Mouse (Mus musculus) cerebellum, adult 8-10 months (tissue): ENCODE results near the gene Cel.

ENCODE experiments used
- DNase-seq: peaks from one replicate; pipeline ENCODE4 v3.0.0; 2022

Cel gene

DNA sequence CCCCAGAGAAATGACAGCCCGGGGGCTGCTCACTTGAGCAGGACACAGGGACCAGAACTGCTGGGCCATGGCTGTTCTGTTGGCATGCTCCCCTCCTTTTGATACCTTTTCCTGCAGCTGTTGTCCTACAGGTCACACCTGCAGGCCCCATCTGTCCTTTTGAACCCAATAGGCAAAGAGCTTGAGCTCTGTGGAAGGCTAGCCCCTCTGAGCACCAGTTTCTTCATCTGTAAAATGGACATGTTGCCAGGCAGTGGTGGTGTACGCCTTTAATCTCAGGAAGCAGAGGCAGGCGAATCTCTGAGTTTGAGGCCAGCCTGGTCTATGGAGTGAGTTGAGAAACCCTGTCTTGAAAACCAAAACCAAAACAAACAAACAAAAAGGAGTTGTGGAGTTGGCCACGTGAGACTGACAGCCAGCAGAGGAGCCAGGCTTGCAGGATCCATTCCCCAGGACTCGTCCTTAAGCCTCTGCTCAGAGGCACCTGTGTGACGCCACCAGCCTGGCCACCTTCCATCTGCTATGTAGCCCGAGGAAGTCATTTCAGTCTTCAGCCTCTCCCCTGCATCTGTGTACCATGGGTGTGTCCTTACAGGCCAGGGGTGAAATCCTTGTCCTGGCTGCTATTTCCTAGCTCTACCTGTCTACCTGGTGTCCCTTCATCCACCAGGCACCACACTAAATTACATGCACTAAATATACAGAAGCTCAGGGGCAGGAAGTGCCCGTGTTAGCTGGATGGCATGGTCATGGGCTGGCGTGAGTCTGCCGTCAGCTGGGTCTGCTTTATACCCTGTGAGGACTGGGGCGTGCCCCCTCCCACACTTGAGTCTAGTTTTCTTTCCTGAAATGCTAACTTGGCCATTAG, 26.2 kb downstream of the Cel start:
- no peak for DNase-seq

- DNase-seq = no peak
These were observed 27.0 kb downstream of the Cel start for GRCm38 (mm10) chr2:28536166-28536565.

DNA sequence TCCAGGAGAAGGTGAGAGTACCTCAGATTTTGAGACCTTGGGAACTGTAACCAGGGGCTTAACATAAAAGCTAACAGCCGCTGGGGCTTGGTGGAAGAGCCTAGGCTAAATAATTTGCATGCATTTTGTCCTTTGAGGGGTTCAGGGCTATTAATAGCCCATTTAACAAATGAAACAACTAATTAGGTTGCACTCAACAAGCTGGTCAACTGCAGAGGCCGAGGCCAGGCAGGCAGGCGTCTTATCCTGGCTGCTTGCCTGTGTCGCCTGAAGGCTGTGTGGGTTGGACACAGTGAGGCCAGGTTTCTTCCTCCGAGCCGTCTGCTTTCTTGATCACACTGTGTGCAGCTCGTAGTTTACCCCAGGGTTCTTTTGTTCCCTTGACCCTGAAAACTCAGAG, 27.6 kb downstream of the Cel start:
- DNase-seq = no peak

DNA sequence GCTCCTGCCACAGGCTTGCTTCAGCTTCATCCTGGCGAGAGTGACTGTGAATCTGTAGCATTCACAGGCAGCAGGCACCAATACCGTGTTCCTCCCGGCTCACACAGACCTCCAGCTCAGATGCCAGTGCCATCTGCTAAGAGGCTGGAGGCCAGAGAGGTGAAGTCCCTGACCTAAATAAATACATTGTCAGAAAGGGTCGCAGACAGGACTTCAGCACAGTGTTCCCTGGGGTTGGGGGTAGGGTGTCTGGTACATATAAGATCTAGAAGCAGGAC, 28.0 kb downstream of the Cel start:
- DNase-seq = no peak

GRCm38 (mm10) chr2:28534436-28535262, 28.6 kb downstream of the Cel start:
- DNase-seq = no peak

DNA sequence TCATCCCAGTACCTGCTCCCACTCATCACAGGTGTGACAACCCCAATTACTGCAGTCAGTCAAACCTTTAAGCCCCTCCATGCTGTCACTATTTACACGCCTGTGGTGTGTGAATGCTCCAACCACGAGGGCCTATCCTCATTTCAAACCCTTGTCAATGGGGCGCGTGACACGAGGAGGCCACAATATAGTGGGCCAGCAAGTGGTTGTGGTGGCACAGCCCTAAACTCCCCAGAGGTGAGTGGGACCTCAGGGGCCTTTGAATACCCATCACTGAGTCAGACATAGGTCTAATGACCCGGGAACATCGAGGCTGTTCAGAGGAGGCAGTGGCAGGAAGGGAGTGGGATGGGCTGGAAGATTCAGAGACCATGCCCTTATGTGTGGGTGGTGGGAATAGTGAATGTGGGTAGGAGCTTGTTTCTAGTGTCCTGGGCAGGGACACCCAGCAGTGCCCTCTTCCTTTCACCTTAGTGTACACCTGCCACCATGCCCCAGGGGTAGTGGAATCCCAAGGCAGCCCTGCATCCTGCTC, 29.2 kb downstream of the Cel start:
- no peak for DNase-seq

DNA sequence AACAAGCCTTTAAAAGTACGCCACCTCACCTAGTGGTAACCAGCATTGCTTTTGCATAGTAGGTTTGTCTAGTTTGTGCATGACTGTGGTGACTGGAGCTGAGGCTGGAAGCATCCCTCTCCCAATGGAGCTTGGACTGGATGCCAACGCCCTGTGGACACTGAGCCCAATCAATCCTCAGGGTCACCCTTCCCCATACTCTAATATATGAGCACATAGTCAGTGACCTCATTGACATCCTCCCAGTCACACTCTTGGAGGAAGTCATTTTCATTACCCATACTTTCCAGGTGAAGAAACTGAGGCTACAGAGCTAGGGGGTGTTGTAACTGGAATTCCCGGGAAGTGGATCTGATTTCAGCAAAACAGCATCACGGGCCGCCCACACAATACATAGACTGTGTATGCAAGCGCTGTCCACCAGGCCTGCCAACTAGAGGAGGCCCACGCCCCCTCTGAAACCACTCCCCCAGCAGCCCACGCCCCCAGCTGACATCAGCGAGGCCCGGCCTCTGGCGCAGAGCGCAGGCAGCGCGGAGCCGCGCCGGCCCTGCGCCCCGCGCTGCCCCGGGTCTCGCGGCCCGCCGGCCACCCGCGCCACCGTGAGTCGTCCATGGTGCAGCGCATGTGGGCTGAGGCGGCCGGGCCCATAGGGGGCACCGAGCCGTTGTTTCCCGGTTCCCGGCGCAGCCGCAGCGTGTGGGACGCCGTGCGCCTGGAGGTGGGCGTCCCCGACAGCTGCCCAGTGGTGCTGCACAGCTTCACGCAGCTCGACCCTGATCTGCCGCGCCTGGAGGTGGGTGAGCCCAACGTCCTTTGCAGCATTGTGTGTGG, 30.0 kb downstream of the Cel start:
- peak; percentile 87 for DNase-seq

DNA sequence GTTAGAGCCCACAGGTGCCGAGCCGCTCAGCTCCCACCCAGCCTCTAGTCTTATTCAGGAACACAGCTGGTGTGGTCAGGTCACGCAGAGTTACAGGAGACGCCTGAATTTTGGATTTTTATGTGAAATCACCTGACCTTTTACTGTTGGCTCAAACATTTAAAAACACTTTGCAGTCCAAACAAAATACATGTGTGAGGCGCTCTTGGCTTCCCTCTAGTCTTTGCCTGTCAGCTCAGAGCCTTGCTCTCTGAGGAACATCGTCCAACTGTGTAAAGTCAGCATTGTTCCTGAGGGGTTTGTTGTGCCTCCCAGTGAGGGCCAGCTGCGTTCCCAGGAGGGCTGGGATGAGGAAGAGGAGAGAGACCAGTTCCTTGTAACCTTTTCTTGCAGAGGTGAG, 32.9 kb downstream of the Cel start:
- no peak for DNase-seq

- DNase-seq = no peak
These were observed 33.3 kb downstream of the Cel start for GRCm38 (mm10) chr2:28529856-28530255.

DNA sequence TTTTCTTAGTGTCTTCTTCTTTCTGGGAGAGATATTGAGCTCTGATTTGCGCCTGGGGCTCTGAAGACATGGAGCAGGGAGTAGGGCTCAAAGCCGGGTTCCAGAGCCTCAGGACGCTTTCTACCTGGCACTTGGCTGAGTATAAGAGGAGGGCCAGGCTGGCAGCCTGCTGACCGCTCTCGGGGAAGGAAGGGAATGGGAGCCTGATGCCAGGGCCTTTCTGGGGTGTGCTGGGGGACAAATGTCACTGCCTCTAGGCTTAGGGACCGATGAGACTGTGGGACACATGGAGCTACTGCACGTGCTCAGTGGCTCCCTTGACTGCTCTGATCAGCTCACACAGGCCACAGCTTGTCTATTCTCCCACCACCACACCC, 34.9 kb downstream of the Cel start:
- DNase-seq = no peak

DNA sequence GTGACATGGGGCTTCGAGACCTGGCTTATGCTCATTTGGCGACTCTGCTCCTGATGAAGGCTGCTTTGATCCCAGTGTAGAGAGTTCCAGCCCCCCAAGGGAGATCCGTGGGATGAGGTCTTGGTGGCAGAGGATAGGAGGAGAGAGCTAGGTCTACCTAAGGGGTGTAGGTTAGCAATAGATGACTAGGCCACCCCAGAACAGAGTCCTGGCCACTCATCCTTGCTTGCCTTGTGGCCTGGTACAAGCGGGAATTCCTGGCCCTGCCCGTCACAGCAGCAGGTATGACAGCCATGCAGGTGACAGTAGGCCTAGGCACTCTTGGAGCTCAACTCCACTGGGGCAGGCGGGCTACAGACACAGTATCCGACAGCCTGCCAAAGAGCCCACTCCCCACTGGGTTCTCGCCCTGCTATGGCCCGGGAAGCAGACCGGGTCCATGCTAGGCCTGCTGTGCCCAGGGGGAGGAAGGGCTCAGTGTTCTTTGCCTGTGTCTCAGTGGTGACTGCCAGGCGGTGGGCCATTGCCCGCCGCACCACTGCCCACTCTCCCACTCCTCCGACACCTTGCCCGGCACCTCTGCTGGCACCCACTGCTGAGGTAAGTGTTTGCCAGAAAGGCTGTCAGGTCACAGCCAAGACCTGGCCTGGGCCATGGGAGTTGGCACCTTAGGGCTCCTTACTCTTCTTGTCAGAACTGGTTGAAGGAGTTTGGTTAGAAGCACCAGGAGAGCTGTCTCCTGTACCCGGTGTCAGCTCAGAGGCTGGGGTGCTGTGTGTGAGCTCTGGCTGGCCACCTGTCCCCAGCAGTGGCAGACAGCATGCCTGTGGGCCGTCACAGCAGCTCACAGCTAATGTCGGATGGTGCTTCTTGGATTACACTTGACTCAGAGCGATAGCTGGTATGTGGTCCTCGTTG, 35.5 kb downstream of the Cel start:
- peak; percentile 49 for DNase-seq

DNA sequence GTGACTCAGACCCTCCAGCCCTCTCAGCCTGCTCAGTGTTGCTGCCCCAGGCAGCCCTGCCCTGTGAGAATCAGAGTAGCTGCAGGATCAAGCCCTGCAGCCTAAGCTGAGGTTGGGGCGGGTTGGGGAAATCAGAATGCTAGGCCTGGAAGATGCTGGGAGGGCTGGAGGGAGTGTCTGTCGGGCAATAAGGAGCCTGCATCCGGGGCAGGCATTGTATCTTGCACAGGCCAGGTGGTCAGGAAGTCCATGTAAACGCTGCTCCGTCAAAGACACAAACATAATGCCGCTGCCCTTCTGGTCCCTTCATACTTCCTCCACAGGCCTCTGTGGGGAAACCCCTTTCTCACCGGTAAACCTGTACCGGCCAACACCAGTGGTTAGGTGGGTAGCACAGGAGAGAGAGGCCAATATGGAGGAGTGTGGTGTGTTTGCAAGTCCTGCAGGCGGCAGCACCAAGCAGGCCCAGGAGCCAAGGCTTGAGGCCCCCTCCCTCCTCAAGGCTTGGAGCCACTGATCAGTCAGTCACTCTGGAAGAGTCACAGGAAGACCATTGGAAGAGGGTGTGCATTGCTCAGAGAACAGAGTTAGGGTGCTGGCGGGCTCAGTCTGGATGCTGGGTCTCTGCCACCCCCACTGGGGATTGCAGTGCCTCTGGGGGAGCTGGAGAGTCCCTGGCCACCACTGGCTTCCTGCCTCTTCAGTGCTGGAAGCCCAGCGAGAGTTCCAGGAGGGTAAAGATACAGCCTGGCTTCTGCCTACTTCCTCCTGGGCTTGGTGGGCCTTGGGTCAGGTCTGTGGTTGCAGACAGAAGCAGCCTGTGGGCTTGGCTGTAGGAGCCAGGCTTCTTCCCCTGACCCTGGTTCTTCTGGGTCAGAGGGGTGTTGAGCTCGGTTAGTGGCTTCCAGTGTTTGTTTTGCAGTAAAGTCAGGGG, 37.0 kb downstream of the Cel start:
- DNase-seq = peak; percentile 37

DNA sequence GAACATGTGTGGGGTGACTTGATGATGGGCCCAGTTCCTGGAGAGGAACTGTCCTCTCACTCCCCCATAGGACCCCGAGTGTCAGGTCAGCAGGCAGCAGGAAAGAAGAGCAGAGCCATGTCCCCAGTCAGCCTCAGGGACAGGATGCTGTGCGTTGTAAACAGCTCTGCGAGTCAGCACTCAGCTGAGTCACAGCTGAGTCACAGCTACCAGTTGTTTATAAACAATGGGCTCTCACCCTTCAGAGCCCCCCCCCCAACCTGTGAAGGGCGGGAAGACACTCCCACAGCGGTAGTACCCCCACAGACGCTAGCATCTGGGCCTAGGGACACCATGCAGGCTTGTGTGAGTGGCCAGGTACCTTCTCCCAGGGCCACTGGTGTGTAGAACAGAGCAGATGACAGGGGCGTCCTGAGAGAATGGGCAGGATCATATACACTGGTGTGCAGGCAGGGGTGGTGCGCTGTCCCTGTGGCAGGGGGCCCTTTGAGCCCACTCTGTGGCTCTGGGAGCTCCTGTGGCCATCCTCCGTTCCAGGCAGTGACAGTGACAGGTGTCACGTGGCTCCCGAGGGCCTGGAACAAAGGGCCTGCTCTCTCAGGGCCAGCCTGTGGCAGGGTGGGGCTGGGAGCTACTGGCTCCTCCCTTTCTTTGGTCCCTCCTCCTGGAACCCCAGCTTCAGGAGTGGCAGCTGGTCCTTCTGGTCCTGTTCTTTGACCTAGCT, 37.8 kb downstream of the Cel start:
- DNase-seq = peak; percentile 64

- DNase-seq = peak; percentile 32
These were observed 38.8 kb downstream of the Cel start for GRCm38 (mm10) chr2:28524406-28524805.

- peak; percentile 76 for DNase-seq
These were observed 39.5 kb downstream of the Cel start for GRCm38 (mm10) chr2:28523643-28524117.

DNA sequence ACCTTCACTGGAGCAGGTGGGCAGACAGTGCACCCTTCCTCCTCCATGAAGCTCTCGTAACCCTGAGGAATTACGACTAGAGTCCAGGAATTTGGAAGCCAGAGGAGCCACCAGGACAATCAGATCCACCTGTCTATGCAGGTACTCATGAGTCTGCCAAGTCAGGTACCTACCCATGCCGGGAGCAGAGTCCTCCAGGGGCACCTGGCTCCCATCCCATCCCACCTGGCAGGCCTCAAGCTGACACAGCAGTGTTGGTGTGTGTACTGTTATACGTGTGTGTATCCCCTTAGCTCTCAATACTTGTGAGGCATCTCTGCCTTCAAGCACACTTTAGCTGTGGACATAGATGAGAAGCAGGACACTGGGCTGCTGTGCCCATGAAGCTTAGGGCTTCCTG, 41.0 kb downstream of the Cel start:
- DNase-seq = no peak

- DNase-seq = peak; percentile 54
These were observed 41.5 kb downstream of the Cel start for GRCm38 (mm10) chr2:28521571-28522151.

DNA sequence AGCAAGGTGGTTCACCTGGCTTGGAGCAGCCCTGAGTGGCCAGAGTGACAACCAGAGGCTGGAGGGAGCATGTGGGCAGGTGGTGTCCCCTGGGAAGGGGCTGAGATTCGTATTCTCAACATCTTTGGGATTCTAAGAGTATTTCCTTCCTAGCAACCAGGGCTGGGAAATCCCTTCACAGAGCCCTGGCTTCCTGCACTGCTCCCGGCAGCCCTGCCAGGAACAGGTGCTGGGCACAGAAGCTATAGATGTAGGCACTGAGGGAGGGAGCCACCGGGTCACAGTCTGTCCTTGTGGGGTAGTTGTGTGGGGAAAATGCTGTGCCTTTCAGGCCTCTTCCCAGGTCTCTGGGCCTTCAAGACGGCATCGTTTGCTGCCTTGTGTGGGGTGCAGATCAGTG, 42.6 kb downstream of the Cel start:
- peak; percentile 67 for DNase-seq

- DNase-seq = peak; percentile 11
These were observed 45.0 kb downstream of the Cel start for GRCm38 (mm10) chr2:28518231-28518630.
